Mouse (Mus musculus): ENCODE data around the gene Rps15a. TPM values are rescaled to one million over a fixed set of nuclear protein-coding genes. Genes with fewer than 3 reads are reported as not detected.

Rps15a gene
- polyA plus RNA-seq, 1 experiment from 2014 or later: 566 TPM

- Histone ChIP-seq H3K36me3 (ENCODE audit: control insufficient read depth, insufficient read depth, low read length) (peaks cover 32% of the 10 kb centered on the region), H3K9ac (ENCODE audit: low read length) (no peak overlapping the region), H3K4me1 (ENCODE audit: control insufficient read depth in 2 of 2, insufficient read depth in 2 of 2, low read length in 2 of 2) (peaks cover 2 to 3% of the 10 kb centered on the region in 2 experiments; a peak in 1 of 4 replicates), H3K9me3 (ENCODE audit: control insufficient read depth, low read length) (no peaks in the 10 kb centered on the region), H3K4me3 (ENCODE audit: control insufficient read depth in 1 of 2, insufficient read depth in 1 of 2, low read depth in 1 of 2, low read length in 2 of 2) (no peak overlapping the region), H3K27ac (replicated peaks in 1 of 2; ENCODE audit: control insufficient read depth in 1 of 2, insufficient read depth in 1 of 2, low read depth in 2 of 2, low read length in 2 of 2) (no peak overlapping the region), H3K4me2 (ENCODE audit: low read length) (no peak overlapping the region), H3K27me3 (ENCODE audit: control insufficient read depth, insufficient read depth, low read length) (no peaks in the 10 kb centered on the region)
- ATAC-seq (ENCODE audit: insufficient number of reproducible peaks, insufficient read depth, low FRiP score, low read depth): no peak
- WGBS: 46% methylated on average over 4 of the region's 4 CpGs
These were observed 13.8 kb downstream of the Rps15a start for GRCm38 (mm10) chr7:118102231-118102630.

- Histone ChIP-seq H3K27me3 (ENCODE audit: control insufficient read depth, insufficient read depth, low read length) (no peaks in the 10 kb centered on the region), H3K9ac (ENCODE audit: low read length) (no peak overlapping the region), H3K4me2 (ENCODE audit: low read length) (no peak overlapping the region), H3K4me3 (ENCODE audit: control insufficient read depth in 1 of 2, insufficient read depth in 1 of 2, low read depth in 1 of 2, low read length in 2 of 2) (no peak overlapping the region), H3K4me1 (ENCODE audit: control insufficient read depth in 2 of 2, insufficient read depth in 2 of 2, low read length in 2 of 2) (peaks cover 2 to 3% of the 10 kb centered on the region in 2 experiments; a peak in 1 of 4 replicates), H3K27ac (replicated peaks in 1 of 2; ENCODE audit: control insufficient read depth in 1 of 2, insufficient read depth in 1 of 2, low read depth in 2 of 2, low read length in 2 of 2) (no peak overlapping the region), H3K36me3 (ENCODE audit: control insufficient read depth, insufficient read depth, low read length) (no peaks in the 10 kb centered on the region), H3K9me3 (ENCODE audit: control insufficient read depth, low read length) (no peaks in the 10 kb centered on the region)
- no peak for ATAC-seq (ENCODE audit: insufficient number of reproducible peaks, insufficient read depth, low FRiP score, low read depth)
- WGBS: 45% methylated on average over 7 of the region's 7 CpGs
These were observed 18.4 kb downstream of the Rps15a start for GRCm38 (mm10) chr7:118097615-118098014.

- WGBS: 74% methylated on average over 4 of the region's 4 CpGs
- H3K27me3 ChIP-seq (ENCODE audit: control insufficient read depth, insufficient read depth, low read length): no peaks in the 10 kb centered on the region
- no peak overlapping the region for H3K27ac ChIP-seq (replicated peaks in 1 of 2; ENCODE audit: control insufficient read depth in 1 of 2, insufficient read depth in 1 of 2, low read depth in 2 of 2, low read length in 2 of 2)
- no peaks in the 10 kb centered on the region for H3K36me3 ChIP-seq (ENCODE audit: control insufficient read depth, insufficient read depth, low read length)
- no peaks in the 10 kb centered on the region for H3K4me1 ChIP-seq (ENCODE audit: control insufficient read depth in 2 of 2, insufficient read depth in 2 of 2, low read length in 2 of 2)
- H3K4me3 ChIP-seq (ENCODE audit: control insufficient read depth in 1 of 2, insufficient read depth in 1 of 2, low read depth in 1 of 2, low read length in 2 of 2): no peak overlapping the region
- no peak overlapping the region for H3K9ac ChIP-seq (ENCODE audit: low read length)
- ATAC-seq (ENCODE audit: insufficient number of reproducible peaks, insufficient read depth, low FRiP score, low read depth): no peak
- no peaks in the 10 kb centered on the region for H3K9me3 ChIP-seq (ENCODE audit: control insufficient read depth, low read length)
- H3K4me2 ChIP-seq (ENCODE audit: low read length): no peak overlapping the region
These were observed 36.0 kb downstream of the Rps15a start for GRCm38 (mm10) chr7:118079987-118080386.

- H3K4me3 ChIP-seq (ENCODE audit: control insufficient read depth in 1 of 2, insufficient read depth in 1 of 2, low read depth in 1 of 2, low read length in 2 of 2): no peak overlapping the region
- 86% methylated on average over 5 of the region's 5 CpGs for WGBS
- ATAC-seq (ENCODE audit: insufficient number of reproducible peaks, insufficient read depth, low FRiP score, low read depth): no peak
- H3K36me3 ChIP-seq (ENCODE audit: control insufficient read depth, insufficient read depth, low read length): no peaks in the 10 kb centered on the region
- no peak overlapping the region for H3K4me2 ChIP-seq (ENCODE audit: low read length)
- no peak overlapping the region for H3K9ac ChIP-seq (ENCODE audit: low read length)
- H3K9me3 ChIP-seq (ENCODE audit: control insufficient read depth, low read length): no peaks in the 10 kb centered on the region
- H3K4me1 ChIP-seq (ENCODE audit: control insufficient read depth in 2 of 2, insufficient read depth in 2 of 2, low read length in 2 of 2): no peaks in the 10 kb centered on the region
- H3K27me3 ChIP-seq (ENCODE audit: control insufficient read depth, insufficient read depth, low read length): no peaks in the 10 kb centered on the region
- no peak overlapping the region for H3K27ac ChIP-seq (replicated peaks in 1 of 2; ENCODE audit: control insufficient read depth in 1 of 2, insufficient read depth in 1 of 2, low read depth in 2 of 2, low read length in 2 of 2)
These were observed 36.9 kb downstream of the Rps15a start for GRCm38 (mm10) chr7:118079097-118079496.

- no peaks in the 10 kb centered on the region for H3K4me1 ChIP-seq (ENCODE audit: control insufficient read depth in 2 of 2, insufficient read depth in 2 of 2, low read length in 2 of 2)
- H3K9me3 ChIP-seq (ENCODE audit: control insufficient read depth, low read length): no peaks in the 10 kb centered on the region
- H3K27ac ChIP-seq (replicated peaks in 1 of 2; ENCODE audit: control insufficient read depth in 1 of 2, insufficient read depth in 1 of 2, low read depth in 2 of 2, low read length in 2 of 2): no peak overlapping the region
- no peaks in the 10 kb centered on the region for H3K27me3 ChIP-seq (ENCODE audit: control insufficient read depth, insufficient read depth, low read length)
- H3K4me2 ChIP-seq (ENCODE audit: low read length): no peak overlapping the region
- no peak overlapping the region for H3K4me3 ChIP-seq (ENCODE audit: control insufficient read depth in 1 of 2, insufficient read depth in 1 of 2, low read depth in 1 of 2, low read length in 2 of 2)
- no peak overlapping the region for H3K9ac ChIP-seq (ENCODE audit: low read length)
- WGBS: 94% methylated on average over 5 of the region's 5 CpGs
- no peak for ATAC-seq (ENCODE audit: insufficient number of reproducible peaks, insufficient read depth, low FRiP score, low read depth)
- H3K36me3 ChIP-seq (ENCODE audit: control insufficient read depth, insufficient read depth, low read length): no peaks in the 10 kb centered on the region
These were observed 48.7 kb downstream of the Rps15a start for GRCm38 (mm10) chr7:118067261-118067660.

- WGBS: 73% methylated on average over 6 of the region's 6 CpGs
- no peak for ATAC-seq (ENCODE audit: insufficient number of reproducible peaks, insufficient read depth, low FRiP score, low read depth)
- Histone ChIP-seq H3K4me1 (ENCODE audit: control insufficient read depth in 2 of 2, insufficient read depth in 2 of 2, low read length in 2 of 2) (no peaks in the 10 kb centered on the region), H3K27ac (replicated peaks in 1 of 2; ENCODE audit: control insufficient read depth in 1 of 2, insufficient read depth in 1 of 2, low read depth in 2 of 2, low read length in 2 of 2) (no peak overlapping the region), H3K27me3 (ENCODE audit: control insufficient read depth, insufficient read depth, low read length) (no peaks in the 10 kb centered on the region), H3K36me3 (ENCODE audit: control insufficient read depth, insufficient read depth, low read length) (no peaks in the 10 kb centered on the region), H3K9ac (ENCODE audit: low read length) (no peak overlapping the region), H3K9me3 (ENCODE audit: control insufficient read depth, low read length) (0 out of 2 replicates have a peak, but pooled peaks cover 6% of the 10 kb centered on the region), H3K4me3 (ENCODE audit: control insufficient read depth in 1 of 2, insufficient read depth in 1 of 2, low read depth in 1 of 2, low read length in 2 of 2) (no peak overlapping the region), H3K4me2 (ENCODE audit: low read length) (no peak overlapping the region)
These were observed 59.7 kb downstream of the Rps15a start for GRCm38 (mm10) chr7:118056300-118056699.

Other genes starting within 250 kb of the Rps15a start
- 232 and 268 TPM in 2 replicates for gene Arl6ip1, start 13.5 kb upstream of the Rps15a start, polyA plus RNA-seq (2014; fragmentation: Nextera tagmentation; extraction: Ambion mirVana)
- gene Smg1, start 127.5 kb upstream of the Rps15a start, polyA plus RNA-seq (2014; fragmentation: Nextera tagmentation; extraction: Ambion mirVana): 18.8 and 20.3 TPM in 2 replicates

All from heart, embryonic 14.5 days (tissue).